Mouse (Mus musculus) testis, adult 2 months (tissue): Measurements from ENCODE around the gene Npm3.

Source experiments
- CTCF ChIP-seq: fragments of 200-500 bp; IDR thresholded peaks from 2 replicates; pipeline ENCODE4 v1.5.1; 2012; ENCODE audit warnings: low read depth, mild to moderate bottlenecking, inconsistent platforms, low read length, moderate library complexity; ENCODE audit not compliant: control insufficient read depth, insufficient read depth, insufficient replicate concordance
- POLR2A ChIP-seq: fragments of 200-500 bp; IDR thresholded peaks from 2 replicates; pipeline ENCODE4 v1.6.1; 2012; ENCODE audit warnings: low read depth, mild to moderate bottlenecking, inconsistent platforms, low read length, moderate library complexity; ENCODE audit not compliant: control insufficient read depth

DNA sequence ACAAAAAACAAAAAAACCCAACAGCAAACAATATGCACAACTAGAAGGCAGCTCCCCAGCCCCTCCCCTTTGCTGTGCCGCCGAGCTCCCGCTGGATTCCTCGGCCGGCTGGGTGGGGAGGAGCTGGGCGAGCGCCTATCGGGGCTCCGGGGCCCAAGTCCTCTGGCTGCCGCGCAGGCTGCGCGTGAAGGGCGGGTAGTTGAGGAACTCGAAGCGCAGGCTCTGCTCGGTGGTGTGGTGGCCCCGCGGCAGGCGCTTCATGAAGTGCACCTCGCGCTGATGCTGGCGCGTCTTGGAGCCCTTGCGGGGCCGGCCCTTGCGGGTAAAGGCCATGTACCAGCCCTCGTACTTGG, 12.6 kb downstream of the Npm3 start:
- no peak for TF ChIP-seq POLR2A
- TF ChIP-seq CTCF: no peak
